Mouse (Mus musculus): ENCODE results near the gene Slc25a35. TPM values are rescaled to one million over a fixed set of nuclear protein-coding genes. Genes with fewer than 3 reads are reported as not detected.
"Not testable (repeated sequence)": the region's sequence is repeated elsewhere in the genome, so short reads cannot be mapped to it uniquely, and the experiment has no call there.

Slc25a35 gene
- total and polyA plus RNA-seq, 2 experiments from 2014 or later: 1.3 to 1.4 TPM

GRCm38 (mm10) chr11:69003592-69003991, 35.7 kb downstream of the Slc25a35 start:
- no peaks in the 10 kb centered on the region for H3K27me3 ChIP-seq (ENCODE audit: insufficient read depth, low read length)
- no peak; the same call in 1 of the 2 replicates for TF ChIP-seq CTCF (IDR thresholded peaks at IDR 0.05; ENCODE audit: low read depth)

DNA sequence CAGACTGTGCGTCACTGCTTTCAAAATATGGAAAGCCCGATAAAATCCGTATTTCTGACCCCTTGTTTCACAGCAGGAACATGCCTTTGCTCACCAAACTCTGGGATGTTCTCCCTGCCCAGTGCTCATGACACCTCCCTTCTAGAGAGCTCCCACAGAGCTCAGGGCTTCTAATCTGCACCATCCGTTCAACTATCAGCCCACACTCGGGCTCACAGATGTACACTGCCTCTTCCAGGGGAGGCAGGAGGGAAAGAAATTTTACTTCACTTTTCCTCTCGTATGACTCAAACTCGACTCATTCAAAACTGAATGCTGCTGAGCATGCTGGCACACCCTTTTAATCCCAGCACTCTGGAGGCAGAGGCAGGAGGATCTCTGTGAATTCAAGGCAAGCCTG, 37.3 kb downstream of the Slc25a35 start:
- no peaks in the 10 kb centered on the region for H3K9me3 ChIP-seq (ENCODE audit: low read length)
- WGBS: 91% methylated on average over 7 of the region's 7 CpGs
- no peaks in the 10 kb centered on the region for H3K27me3 ChIP-seq (ENCODE audit: insufficient read depth, low read length)
- DNase-seq (no peak), ATAC-seq (no peak)
- TF ChIP-seq CTCF (IDR thresholded peaks at IDR 0.05; ENCODE audit: low read depth): no peak
- H3K4me2 ChIP-seq (ENCODE audit: low read depth): no peak overlapping the region
- peaks cover 4% of the 10 kb centered on the region; the same call in 1 of the 2 replicates for H3K4me1 ChIP-seq (ENCODE audit: insufficient read depth)
- H3K4me3 ChIP-seq (ENCODE audit: low read depth, low read length): no peak overlapping the region
- H3K36me3 ChIP-seq (ENCODE audit: insufficient read depth): peaks cover 31% of the 10 kb centered on the region
- no peak overlapping the region for H3K27ac ChIP-seq (ENCODE audit: low read depth, low read length)
- H3K9ac ChIP-seq: no peak overlapping the region

More at GRCm38 (mm10) chr11:69003592-69003991, 35.7 kb downstream of the Slc25a35 start:
- H3K9ac ChIP-seq: no peak overlapping the region
- DNase-seq: no peak
- H3K9me3 ChIP-seq (ENCODE audit: low read length): no peaks in the 10 kb centered on the region
- ATAC-seq: no peak
- peaks cover 4% of the 10 kb centered on the region; the same call in 1 of the 2 replicates for H3K4me1 ChIP-seq (ENCODE audit: insufficient read depth)
- H3K36me3 ChIP-seq (ENCODE audit: insufficient read depth): peaks cover 46% of the 10 kb centered on the region
- H3K4me2 ChIP-seq (ENCODE audit: low read depth): no peak overlapping the region
- 63% methylated on average over 4 of the region's 4 CpGs for WGBS
- no peak overlapping the region for H3K4me3 ChIP-seq (ENCODE audit: low read depth, low read length)
- H3K27ac ChIP-seq (ENCODE audit: low read depth, low read length): no peak overlapping the region

DNA sequence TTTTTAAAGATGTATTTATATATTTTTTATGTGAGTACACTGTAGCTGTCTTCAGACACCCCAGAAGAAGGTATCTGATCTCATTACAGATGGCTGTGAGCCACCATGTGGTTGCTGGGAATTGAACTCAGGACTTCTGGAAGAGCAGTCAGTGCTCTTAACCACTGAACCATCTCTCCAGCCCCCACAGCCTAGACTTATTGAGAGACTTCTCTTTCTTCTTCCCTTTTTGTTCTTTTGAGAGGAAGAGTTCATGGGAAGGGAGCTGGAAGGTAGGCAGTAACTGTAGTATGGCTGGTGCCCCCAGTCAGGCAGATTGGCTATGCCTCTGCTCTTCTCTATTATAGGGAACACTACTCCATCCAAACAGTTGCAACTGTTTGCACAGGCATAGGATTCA, 38.6 kb downstream of the Slc25a35 start:
- H3K27me3 ChIP-seq (ENCODE audit: insufficient read depth, low read length); H3K4me2 ChIP-seq (ENCODE audit: low read depth); DNase-seq; H3K27ac ChIP-seq (ENCODE audit: low read depth, low read length); H3K9me3 ChIP-seq (ENCODE audit: low read length); H3K4me1 ChIP-seq (ENCODE audit: insufficient read depth); H3K4me3 ChIP-seq (ENCODE audit: low read depth, low read length); ATAC-seq; H3K9ac ChIP-seq: not testable (repeated sequence)
- peaks cover 17% of the 10 kb centered on the region for H3K36me3 ChIP-seq (ENCODE audit: insufficient read depth)

GRCm38 (mm10) chr11:69008182-69009121, 40.5 kb downstream of the Slc25a35 start, which contains the start of gene Pfas:
Gene Pfas (minus strand): TSS chr11:69008460.
- Histone ChIP-seq H3K4me3 (ENCODE audit: low read depth, low read length) (peak within 1 kb of the TSS; percentile 81), H3K36me3 (ENCODE audit: insufficient read depth) (no peaks in the 10 kb centered on the region), H3K9me3 (ENCODE audit: low read length) (no peaks in the 10 kb centered on the region), H3K4me2 (ENCODE audit: low read depth) (peak within 1 kb of the TSS; percentile 66), H3K27me3 (ENCODE audit: insufficient read depth, low read length) (no peaks in the 10 kb centered on the region), H3K4me1 (ENCODE audit: insufficient read depth) (peaks cover 4% of the 10 kb centered on the region; the same call in 1 of the 2 replicates), H3K27ac (ENCODE audit: low read depth, low read length) (peak within 1 kb of the TSS; percentile 47; the same call in 1 of the 2 replicates), H3K9ac (peak within 1 kb of the TSS; percentile 72)
- peak; percentile 86 for ATAC-seq
- DNase-seq: peak; percentile 98
- peak; percentile 28; the same call in 1 of the 2 replicates for TF ChIP-seq CTCF (IDR thresholded peaks at IDR 0.05; ENCODE audit: low read depth)
- WGBS: 9% methylated on average over 38 of the region's 38 CpGs

DNA sequence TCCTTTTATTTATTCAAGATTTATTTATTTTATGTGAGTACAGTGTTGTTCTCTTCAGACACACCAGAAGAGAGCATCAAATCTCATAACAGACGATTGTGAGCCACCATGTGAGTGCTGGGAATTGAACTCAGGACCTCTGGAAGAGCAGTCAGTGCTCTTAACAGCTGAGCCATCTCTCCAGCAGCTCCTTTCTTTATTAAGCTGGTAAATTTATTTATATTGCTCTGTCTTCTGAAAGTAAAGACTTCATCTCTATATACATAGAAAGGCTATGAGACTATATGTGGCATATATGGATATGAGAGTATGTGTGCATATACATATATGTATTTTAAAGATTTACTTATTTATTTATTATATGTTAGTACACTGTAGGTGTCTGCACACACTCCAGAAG, 41.6 kb downstream of the Slc25a35 start:
- ATAC-seq (no peak), DNase-seq (no peak)
- Histone ChIP-seq H3K4me3 (ENCODE audit: low read depth, low read length) (no peak overlapping the region), H3K4me1 (ENCODE audit: insufficient read depth) (peaks cover 4% of the 10 kb centered on the region; the same call in 1 of the 2 replicates), H3K27me3 (ENCODE audit: insufficient read depth, low read length) (no peaks in the 10 kb centered on the region), H3K9ac (no peak overlapping the region), H3K36me3 (ENCODE audit: insufficient read depth) (no peaks in the 10 kb centered on the region), H3K9me3 (ENCODE audit: low read length) (no peaks in the 10 kb centered on the region), H3K27ac (ENCODE audit: low read depth, low read length) (no peak overlapping the region), H3K4me2 (ENCODE audit: low read depth) (no peak overlapping the region)
- no peak for TF ChIP-seq CTCF (IDR thresholded peaks at IDR 0.05; ENCODE audit: low read depth)
- WGBS: 89% methylated on average over 1 of the region's 1 CpGs

DNA sequence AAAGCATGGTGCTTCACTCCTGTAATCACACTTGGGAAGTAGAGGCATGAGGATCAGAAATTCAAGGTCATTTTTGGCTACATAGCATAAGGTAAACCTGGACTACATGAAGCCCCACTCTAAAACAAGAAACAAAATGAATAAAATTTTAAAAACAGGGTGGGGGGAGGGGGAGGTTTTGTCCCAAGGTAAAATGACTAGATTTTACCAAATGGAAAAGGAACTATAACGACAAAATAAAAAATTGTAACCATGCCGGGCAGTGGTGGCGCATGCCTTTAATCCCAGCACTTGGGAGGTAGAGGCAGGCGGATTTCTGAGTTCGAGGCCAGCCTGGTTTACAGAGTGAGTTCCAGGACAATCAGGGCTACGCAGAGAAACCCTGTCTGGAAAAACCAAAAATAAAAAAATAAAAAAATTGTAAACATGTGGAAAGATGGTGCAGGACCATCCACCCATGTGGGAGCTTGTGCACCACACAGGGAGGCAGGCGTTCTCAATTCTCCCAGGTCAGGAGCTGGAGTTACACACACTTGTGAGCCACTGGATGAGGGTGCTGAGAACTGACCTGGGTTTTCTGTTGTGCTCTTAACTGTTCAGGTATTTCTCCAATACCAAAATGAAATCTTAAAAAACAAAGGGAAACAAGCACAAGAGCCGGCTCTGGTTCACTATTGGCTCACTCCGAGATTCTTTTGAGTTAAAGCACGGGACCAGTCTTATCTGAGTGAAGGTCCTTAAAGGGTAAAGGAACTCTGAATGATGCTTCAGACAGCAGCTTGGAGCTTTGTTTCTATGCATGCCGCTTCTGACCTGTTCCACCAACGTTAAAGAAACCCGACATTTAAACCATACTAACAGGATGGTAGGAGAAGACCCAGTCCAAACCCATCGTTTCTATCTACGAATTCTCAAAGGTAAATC, 42.7 kb downstream of the Slc25a35 start:
- WGBS: 91% methylated on average over 15 of the region's 15 CpGs
- H3K27ac ChIP-seq (ENCODE audit: low read depth, low read length): no peak overlapping the region
- no peak overlapping the region for H3K9ac ChIP-seq
- no peaks in the 10 kb centered on the region for H3K9me3 ChIP-seq (ENCODE audit: low read length)
- peaks cover 4% of the 10 kb centered on the region; the same call in 1 of the 2 replicates for H3K4me1 ChIP-seq (ENCODE audit: insufficient read depth)
- ATAC-seq: no peak
- no peak for TF ChIP-seq CTCF (IDR thresholded peaks at IDR 0.05; ENCODE audit: low read depth)
- no peaks in the 10 kb centered on the region for H3K36me3 ChIP-seq (ENCODE audit: insufficient read depth)
- DNase-seq: no peak
- H3K27me3 ChIP-seq (ENCODE audit: insufficient read depth, low read length): no peaks in the 10 kb centered on the region
- no peak overlapping the region for H3K4me2 ChIP-seq (ENCODE audit: low read depth)
- H3K4me3 ChIP-seq (ENCODE audit: low read depth, low read length): no peak overlapping the region

- H3K27ac ChIP-seq (ENCODE audit: low read depth, low read length); H3K9me3 ChIP-seq (ENCODE audit: low read length); H3K27me3 ChIP-seq (ENCODE audit: insufficient read depth, low read length); DNase-seq; ATAC-seq; H3K36me3 ChIP-seq (ENCODE audit: insufficient read depth); H3K4me1 ChIP-seq (ENCODE audit: insufficient read depth): not testable (repeated sequence)
- H3K4me3 ChIP-seq (ENCODE audit: low read depth, low read length): peak overlapping the region; percentile 51
- 0 out of 2 replicates have a peak overlapping the region, but pooled peaks have one; percentile 60 for H3K9ac ChIP-seq
- WGBS: 84% methylated on average over 2 of the region's 2 CpGs
- peak overlapping the region; percentile 72 for H3K4me2 ChIP-seq (ENCODE audit: low read depth)
These were observed 43.5 kb downstream of the Slc25a35 start for GRCm38 (mm10) chr11:69011445-69011844.

Data from forebrain, postnatal 0 days (tissue).